9 mouse cellular contexts compared by ENCODE assay signal in genomic region chr5:113627820-113628437, GRCm38 (mm10). TPM values are rescaled to one million over a fixed set of nuclear protein-coding genes. Genes with fewer than 3 reads are reported as not detected.
DNase-seq lines count a peak whose midpoint lies in the region; ATAC-seq and TF ChIP-seq lines count a peak whose summit lies in the region.
"Had no signal": no experiment of that assay in that cellular context is flagged by ENCODE, and none has a peak within 500 bp of the region (broad histone marks: within the 10 kb centered on the region; RNA-seq: fewer than 3 reads in every experiment).

No protein-coding gene starts in this region.

- H3K9ac ChIP-seq in lung, embryonic 14.5 days, result no peak overlapping the region
- no peak overlapping the region for H3K9ac ChIP-seq in embryonic facial prominence, embryonic 15.5 days
- no peak overlapping the region for H3K9ac ChIP-seq in heart, embryonic 14.5 days (ENCODE audit: low read length)
- no peak overlapping the region for H3K9ac ChIP-seq in forebrain, embryonic 15.5 days (replicated peaks)
- no peak overlapping the region for H3K9ac ChIP-seq in forebrain, embryonic 14.5 days (ENCODE audit: low read length)
- H3K9ac ChIP-seq: neural tube, embryonic 13.5 days had no signal

- 27% methylated on average over 11 of the region's 11 CpGs for WGBS in lung, embryonic 14.5 days
- 40% methylated on average over 11 of the region's 11 CpGs for WGBS in embryonic facial prominence, embryonic 15.5 days
- 17% methylated on average over 11 of the region's 11 CpGs for WGBS in heart, embryonic 14.5 days
- WGBS in forebrain, embryonic 15.5 days, result 67% methylated on average over 11 of the region's 11 CpGs
- 65% methylated on average over 11 of the region's 11 CpGs for WGBS in forebrain, embryonic 14.5 days

- ATAC-seq in lung, embryonic 14.5 days (ENCODE audit: insufficient read depth), result peak; percentile 60
- ATAC-seq in embryonic facial prominence, embryonic 15.5 days (ENCODE audit: insufficient number of reproducible peaks, low FRiP score, low TSS enrichment, low read depth), result peak; percentile 63
- 0 out of 2 replicates have a peak, but pooled peaks have one; percentile 15 for ATAC-seq in heart, embryonic 14.5 days (ENCODE audit: insufficient number of reproducible peaks, insufficient read depth, low FRiP score, low read depth)
- no peak for ATAC-seq in forebrain, embryonic 15.5 days (replicated peaks)
- no peak for ATAC-seq in forebrain, embryonic 14.5 days

- no peaks in the 10 kb centered on the region for H3K36me3 ChIP-seq in lung, embryonic 14.5 days (ENCODE audit: insufficient read depth)
- H3K36me3 ChIP-seq in embryonic facial prominence, embryonic 15.5 days, result no peaks in the 10 kb centered on the region
- no peaks in the 10 kb centered on the region for H3K36me3 ChIP-seq in heart, embryonic 14.5 days (ENCODE audit: control insufficient read depth, insufficient read depth, low read length)
- H3K36me3 ChIP-seq in forebrain, embryonic 15.5 days, result no peaks in the 10 kb centered on the region
- no peaks in the 10 kb centered on the region for H3K36me3 ChIP-seq in forebrain, embryonic 14.5 days (ENCODE audit: control insufficient read depth, insufficient read depth, low read length)
- H3K36me3 ChIP-seq: neural tube, embryonic 13.5 days had no signal

- no peak overlapping the region for H3K4me2 ChIP-seq in lung, embryonic 14.5 days
- H3K4me2 ChIP-seq in embryonic facial prominence, embryonic 15.5 days (replicated peaks), result no peak overlapping the region
- no peak overlapping the region for H3K4me2 ChIP-seq in heart, embryonic 14.5 days (ENCODE audit: low read length)
- no peak overlapping the region for H3K4me2 ChIP-seq in forebrain, embryonic 15.5 days (replicated peaks)
- H3K4me2 ChIP-seq in forebrain, embryonic 14.5 days (ENCODE audit: low read length), result no peak overlapping the region
- H3K4me2 ChIP-seq: neural tube, embryonic 13.5 days had no signal

- peak overlapping the region; percentile 43; the same call in 1 of the 2 replicates for H3K27ac ChIP-seq in lung, embryonic 14.5 days (ENCODE audit: low read depth)
- H3K27ac ChIP-seq in embryonic facial prominence, embryonic 15.5 days (replicated peaks), result no peak overlapping the region
- H3K27ac ChIP-seq in heart, embryonic 14.5 days (replicated peaks in 1 of 2; ENCODE audit: control insufficient read depth in 1 of 2, insufficient read depth in 1 of 2, low read depth in 2 of 2, low read length in 2 of 2), result no peak overlapping the region
- H3K27ac ChIP-seq in forebrain, embryonic 15.5 days (replicated peaks), result no peak overlapping the region
- H3K27ac ChIP-seq in forebrain, embryonic 14.5 days (ENCODE audit: low read depth, low read length), result no peak overlapping the region
- H3K27ac ChIP-seq: neural tube, embryonic 13.5 days had no signal

- DNase-seq in lung, embryonic 14.5 days, result peak; percentile 78
- no peak for DNase-seq in lung, postnatal 25 days (ENCODE audit: low spot score)
- peak; percentile 57 for DNase-seq in lung, postnatal 14 days
- DNase-seq in forebrain, embryonic 14.5 days (ENCODE audit: low spot score), result no peak
- DNase-seq in spleen, postnatal 4 days (ENCODE audit: low spot score in 2 of 2), result no peak

- H3K9me3 ChIP-seq in lung, embryonic 14.5 days (ENCODE audit: low read depth, low read length), result no peaks in the 10 kb centered on the region
- H3K9me3 ChIP-seq in embryonic facial prominence, embryonic 15.5 days (replicated peaks), result no peaks in the 10 kb centered on the region
- H3K9me3 ChIP-seq in heart, embryonic 14.5 days (ENCODE audit: control insufficient read depth, low read length), result no peaks in the 10 kb centered on the region
- no peaks in the 10 kb centered on the region for H3K9me3 ChIP-seq in forebrain, embryonic 15.5 days
- H3K9me3 ChIP-seq in forebrain, embryonic 14.5 days (replicated peaks; ENCODE audit: control insufficient read depth, low read length), result no peaks in the 10 kb centered on the region
- H3K9me3 ChIP-seq: neural tube, embryonic 13.5 days had no signal

- H3K27me3 ChIP-seq in lung, embryonic 14.5 days (ENCODE audit: insufficient read depth, low read length), result 0 out of 2 replicates have a peak, but pooled peaks cover 2% of the 10 kb centered on the region
- H3K27me3 ChIP-seq in embryonic facial prominence, embryonic 15.5 days, result no peaks in the 10 kb centered on the region
- peaks cover 10% of the 10 kb centered on the region; the same call in 1 of the 2 replicates for H3K27me3 ChIP-seq in heart, embryonic 14.5 days (ENCODE audit: control insufficient read depth, insufficient read depth, low read length)
- no peaks in the 10 kb centered on the region for H3K27me3 ChIP-seq in forebrain, embryonic 15.5 days
- no peaks in the 10 kb centered on the region for H3K27me3 ChIP-seq in forebrain, embryonic 14.5 days (replicated peaks; ENCODE audit: control insufficient read depth, insufficient read depth, low read length)
- H3K27me3 ChIP-seq: neural tube, embryonic 13.5 days had no signal

- no peak for TF ChIP-seq CTCF in lung, embryonic 14.5 days (IDR thresholded peaks at IDR 0.05; ENCODE audit: low read depth)

- no peak overlapping the region for H3K4me3 ChIP-seq in lung, embryonic 14.5 days (ENCODE audit: low read depth, low read length)
- H3K4me3 ChIP-seq in embryonic facial prominence, embryonic 15.5 days (replicated peaks), result no peak overlapping the region
- H3K4me3 ChIP-seq in heart, embryonic 14.5 days (ENCODE audit: control insufficient read depth in 1 of 2, insufficient read depth in 1 of 2, low read depth in 1 of 2, low read length in 2 of 2), result no peak overlapping the region
- H3K4me3 ChIP-seq in forebrain, embryonic 15.5 days, result no peak overlapping the region
- H3K4me3 ChIP-seq in forebrain, embryonic 14.5 days (ENCODE audit: low read depth, low read length), result no peak overlapping the region
- H3K4me3 ChIP-seq: neural tube, embryonic 13.5 days had no signal

- peaks cover 32% of the 10 kb centered on the region for H3K4me1 ChIP-seq in lung, embryonic 14.5 days (ENCODE audit: insufficient read depth)
- H3K4me1 ChIP-seq in embryonic facial prominence, embryonic 15.5 days, result peaks cover 57% of the 10 kb centered on the region
- peaks cover 18 to 28% of the 10 kb centered on the region in 2 experiments for H3K4me1 ChIP-seq in heart, embryonic 14.5 days (ENCODE audit: control insufficient read depth in 2 of 2, insufficient read depth in 2 of 2, low read length in 2 of 2)
- 0 out of 2 replicates have a peak, but pooled peaks cover 5% of the 10 kb centered on the region for H3K4me1 ChIP-seq in forebrain, embryonic 15.5 days
- H3K4me1 ChIP-seq in forebrain, embryonic 14.5 days (ENCODE audit: control insufficient read depth, insufficient read depth, low read length), result no peaks in the 10 kb centered on the region

RNA-seq across cellular contexts. Expression of gene Cmklr1, which starts 22.3 kb away (rescaled TPM):
- polyA plus RNA-seq in lung, embryonic 14.5 days (2014; fragmentation: Nextera tagmentation; extraction: Ambion mirVana), result 8.3 and 11.1 TPM in 2 replicates
- polyA plus RNA-seq in embryonic facial prominence, embryonic 15.5 days (2015; fragmentation: Nextera tagmentation; extraction: Ambion mirVana), result 7.0 and 12.4 TPM in 2 replicates
- polyA plus RNA-seq in heart, embryonic 14.5 days (2014; fragmentation: Nextera tagmentation; extraction: Ambion mirVana), result 2.2 and 2.6 TPM in 2 replicates
- 1.3 and 1.4 TPM in 2 replicates for polyA plus RNA-seq in forebrain, embryonic 15.5 days (2015; fragmentation: Nextera tagmentation; extraction: Ambion mirVana)
- polyA plus RNA-seq in forebrain, embryonic 14.5 days (2014; fragmentation: Nextera tagmentation; extraction: Ambion mirVana), result 1.6 and 1.7 TPM in 2 replicates

Comparison
In these comparisons a context has a peak if more than half of its experiments do, and no peak if none do; other contexts are left out.
1. DNase-seq: peak in lung, embryonic 14.5 days (single experiment) and lung, postnatal 14 days (single experiment); none in lung, postnatal 25 days (single experiment), forebrain, embryonic 14.5 days (single experiment) and spleen, postnatal 4 days (0 of 2).
2. ATAC-seq: peak in lung, embryonic 14.5 days (single experiment), embryonic facial prominence, embryonic 15.5 days (single experiment) and heart, embryonic 14.5 days (single experiment); none in forebrain, embryonic 15.5 days (single experiment) and forebrain, embryonic 14.5 days (single experiment).